Mouse (Mus musculus) heart, embryonic 14.5 days (tissue): ENCODE measurements around the gene Rbm8a. TPM values are rescaled to one million over a fixed set of nuclear protein-coding genes. Genes with fewer than 3 reads are reported as not detected.
A peak's percentile ranks its signal among the peaks of the same experiment; 100 is the strongest.

Experiments
- ATAC-seq: fragments of 200-750 bp; cut with Nextera tagmentation; 2 replicates; pipeline ENCODE4 v1.8.0; 2017; ENCODE audit warnings: low read depth, moderate TSS enrichment; ENCODE audit not compliant: insufficient number of reproducible peaks, insufficient read depth, low FRiP score
- H3K27ac ChIP-seq, 2 experiments: fragments of 200-500 bp in 1 of 2; fragments of 300-500 bp in 1 of 2; sonication (generic) in 1 of 2; replicated peaks in 1 of 2; 2 replicates each; pipeline ENCODE4 v1.5.1; 2012 to 2014; ENCODE audit warnings: low read depth in 2 of 2, low read length in 2 of 2, control low read depth in 1 of 2, mild to moderate bottlenecking in 1 of 2, mixed read lengths in 1 of 2; ENCODE audit not compliant: control insufficient read depth in 1 of 2, insufficient read depth in 1 of 2
- H3K27me3 ChIP-seq: fragments of 300-500 bp; sonication (generic); 2 replicates; pipeline ENCODE4 v1.6.1; 2014; ENCODE audit warnings: mild to moderate bottlenecking, low read length, control low read depth; ENCODE audit not compliant: control insufficient read depth, insufficient read depth
- H3K36me3 ChIP-seq: fragments of 300-500 bp; sonication (generic); 2 replicates; pipeline ENCODE4 v1.6.1; 2014; ENCODE audit warnings: mild to moderate bottlenecking, control low read depth, low read length, mixed read lengths; ENCODE audit not compliant: control insufficient read depth, insufficient read depth
- H3K4me1 ChIP-seq, 2 experiments: fragments of 200-500 bp in 1 of 2; fragments of 300-500 bp in 1 of 2; sonication (generic) in 1 of 2; 2 replicates each; pipeline ENCODE4 v1.6.1; 2012 to 2014; ENCODE audit warnings: low read length in 2 of 2, control low read depth in 1 of 2, mixed read lengths in 1 of 2; ENCODE audit not compliant: control insufficient read depth in 2 of 2, insufficient read depth in 2 of 2
- H3K4me2 ChIP-seq: fragments of 300-500 bp; sonication (generic); 2 replicates; pipeline ENCODE4 v1.6.1; 2014; ENCODE audit warnings: mild to moderate bottlenecking, low read length
- H3K4me3 ChIP-seq, 2 experiments: fragments of 200-500 bp in 1 of 2; fragments of 300-500 bp in 1 of 2; sonication (generic) in 1 of 2; 2 replicates each; pipeline ENCODE4 v1.5.1; 2012 to 2014; ENCODE audit warnings: low read length in 2 of 2, mild to moderate bottlenecking in 2 of 2, control low read depth in 1 of 2, low read depth in 1 of 2, moderate library complexity in 1 of 2; ENCODE audit not compliant: control insufficient read depth in 1 of 2, insufficient read depth in 1 of 2
- H3K9ac ChIP-seq: fragments of 300-500 bp; sonication (generic); 2 replicates; pipeline ENCODE4 v1.6.1; 2014; ENCODE audit warnings: mild to moderate bottlenecking, low read length
- H3K9me3 ChIP-seq: fragments of 300-500 bp; sonication (generic); 2 replicates; pipeline ENCODE4 v1.6.1; 2016; ENCODE audit warnings: low read length, control low read depth; ENCODE audit not compliant: control insufficient read depth
- WGBS: fragments of 180-500 bp; shearing (Covaris S2); extraction: QIAGEN DNeasy Blood & Tissue Kit; methylation state at CpG from one replicate; pipeline ENCODE4 v1.1.7; 2014; 5-methylcytosine and 5-hydroxymethylcytosine counted together
- polyA plus RNA-seq: library from polyadenylated mRNA; unstranded; fragments of >200 nt; fragmentation: Nextera tagmentation; extraction: Ambion mirVana; gene quantifications from 2 replicates; pipeline ENCODE4 v1.2.1, GENCODE M21; 2014

The Rbm8a gene
- polyA plus RNA-seq: 90.0 and 91.7 TPM in 2 replicates

DNA sequence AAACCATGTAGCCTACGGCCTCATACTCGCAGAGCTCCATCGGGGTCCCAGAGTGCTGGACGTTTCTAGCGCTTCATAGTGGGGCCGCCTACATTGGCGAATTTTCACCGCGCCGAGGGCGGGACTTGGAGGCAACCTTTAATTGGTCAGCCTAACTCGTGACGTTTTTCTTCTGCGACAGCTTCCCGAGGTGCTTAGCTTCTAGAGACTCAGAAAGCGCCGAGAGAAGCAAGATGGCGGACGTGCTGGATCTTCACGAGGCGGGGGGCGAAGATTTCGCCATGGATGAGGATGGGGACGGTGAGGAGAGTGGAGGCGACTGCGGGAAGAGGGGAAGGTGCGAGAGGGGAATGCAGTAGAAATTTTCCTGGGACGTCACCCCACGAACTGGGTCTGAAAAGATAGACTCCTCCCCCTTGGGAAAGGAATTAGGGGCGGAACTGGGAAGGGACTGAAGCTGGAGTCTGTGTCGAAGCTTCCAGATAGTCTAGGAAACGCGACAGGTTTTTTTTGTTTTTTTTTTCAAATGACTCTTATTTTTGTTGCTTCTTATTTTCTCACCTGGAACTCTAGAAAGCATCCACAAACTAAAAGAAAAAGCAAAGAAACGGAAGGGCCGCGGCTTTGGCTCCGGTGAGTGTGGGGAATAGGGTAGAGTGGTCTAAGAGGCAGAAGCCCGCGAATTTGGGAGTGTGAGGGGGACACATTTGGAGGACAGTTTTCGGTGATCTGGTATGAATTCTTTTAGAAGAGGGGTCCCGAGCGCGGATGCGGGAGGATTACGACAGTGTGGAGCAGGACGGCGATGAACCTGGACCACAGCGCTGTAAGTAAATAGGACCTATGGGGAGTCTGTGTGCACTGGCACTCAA is at the start of gene Rbm8a:
Gene Rbm8a, plus strand, starts transcription at position 205 of the 872 bp plus-strand sequence.
- Histone ChIP-seq H3K9ac (peak within 1 kb of the TSS; percentile 83), H3K4me2 (peak within 1 kb of the TSS; percentile 88), H3K9me3 (no peaks in the 10 kb centered on the region), H3K4me1 (peaks cover 2 to 18% of the 10 kb centered on the region in 2 experiments; a peak in 3 of 4 replicates), H3K36me3 (peaks cover 48% of the 10 kb centered on the region), H3K27me3 (no peaks in the 10 kb centered on the region), H3K27ac (peak within 1 kb of the TSS; percentile 78 to 85; a peak in 3 of 4 replicates), H3K4me3 (peak within 1 kb of the TSS; percentile 65 to 98)
- 1% methylated on average over 48 of the region's 48 CpGs for WGBS
- ATAC-seq: peak; percentile 90

DNA sequence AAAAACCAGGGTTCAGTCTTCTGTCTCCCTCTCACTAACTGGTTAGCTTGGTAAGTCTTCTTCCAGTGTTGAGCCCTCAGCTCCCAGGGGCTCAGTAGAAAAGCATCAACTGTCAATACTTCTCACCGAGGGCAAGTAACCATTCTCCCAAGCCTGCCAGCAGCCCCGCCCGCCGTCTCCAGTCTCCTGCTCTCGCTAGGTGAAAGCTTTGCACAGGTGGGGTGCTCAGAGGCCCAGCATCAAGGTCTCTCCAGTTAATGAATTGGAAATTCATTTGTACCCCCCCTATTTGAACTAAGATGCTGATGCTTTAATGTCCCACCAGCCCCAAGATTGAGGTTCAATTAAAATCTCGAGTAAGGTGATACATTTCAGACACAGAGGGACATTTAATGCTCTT is 48.6 kb upstream of the Rbm8a start:
- Histone ChIP-seq H3K27ac (no peak overlapping the region), H3K36me3 (no peaks in the 10 kb centered on the region), H3K4me2 (no peak overlapping the region), H3K4me1 (peaks cover 21 to 35% of the 10 kb centered on the region in 2 experiments), H3K9ac (no peak overlapping the region; the same call in 1 of the 2 replicates), H3K9me3 (no peaks in the 10 kb centered on the region), H3K4me3 (no peak overlapping the region), H3K27me3 (no peaks in the 10 kb centered on the region)
- no peak for ATAC-seq
- WGBS: 56% methylated on average over 6 of the region's 6 CpGs

DNA sequence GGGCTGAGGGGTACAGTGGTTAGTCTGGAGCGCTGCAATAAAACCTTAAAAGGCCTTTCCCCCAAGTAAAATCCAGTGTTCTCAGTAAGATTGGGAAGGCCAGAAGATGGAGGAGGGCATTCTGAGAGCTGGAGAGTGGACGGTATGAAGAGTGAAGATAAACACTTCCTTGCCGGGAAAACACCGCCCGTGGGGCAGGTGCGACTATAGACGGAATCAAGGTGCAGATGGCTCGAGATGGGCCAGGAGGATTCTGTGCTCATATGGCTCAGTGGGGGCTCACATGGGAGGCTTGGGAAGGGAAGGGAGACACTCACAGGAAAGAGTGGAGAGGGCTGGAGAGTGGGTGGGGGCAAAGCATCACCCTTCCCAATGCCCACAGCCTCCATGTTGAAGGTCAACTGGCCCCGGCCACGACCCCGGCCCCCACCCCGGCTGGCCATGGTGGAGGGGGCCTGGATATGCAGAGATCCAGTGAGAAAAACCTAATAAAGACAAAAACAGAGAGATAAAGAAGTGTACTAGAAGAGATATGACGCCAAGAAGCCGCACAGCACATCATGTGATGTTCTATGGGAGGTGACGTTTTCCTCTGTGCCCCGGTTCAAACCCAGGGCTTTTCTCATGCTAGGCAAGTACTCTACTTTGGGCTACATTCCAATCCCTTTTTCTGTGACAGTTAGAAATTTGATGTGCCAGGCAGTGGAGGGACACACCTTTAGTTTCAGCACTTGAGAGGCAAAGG is 47.8 kb upstream of the Rbm8a start:
- no peaks in the 10 kb centered on the region for H3K27me3 ChIP-seq
- no peak overlapping the region for H3K4me3 ChIP-seq
- no peak for ATAC-seq
- peaks cover 15 to 31% of the 10 kb centered on the region in 2 experiments for H3K4me1 ChIP-seq
- no peak overlapping the region for H3K4me2 ChIP-seq
- no peak overlapping the region for H3K27ac ChIP-seq
- H3K36me3 ChIP-seq: no peaks in the 10 kb centered on the region
- no peaks in the 10 kb centered on the region for H3K9me3 ChIP-seq
- no peak overlapping the region; the same call in 1 of the 2 replicates for H3K9ac ChIP-seq
- 77% methylated on average over 16 of the region's 16 CpGs for WGBS

DNA sequence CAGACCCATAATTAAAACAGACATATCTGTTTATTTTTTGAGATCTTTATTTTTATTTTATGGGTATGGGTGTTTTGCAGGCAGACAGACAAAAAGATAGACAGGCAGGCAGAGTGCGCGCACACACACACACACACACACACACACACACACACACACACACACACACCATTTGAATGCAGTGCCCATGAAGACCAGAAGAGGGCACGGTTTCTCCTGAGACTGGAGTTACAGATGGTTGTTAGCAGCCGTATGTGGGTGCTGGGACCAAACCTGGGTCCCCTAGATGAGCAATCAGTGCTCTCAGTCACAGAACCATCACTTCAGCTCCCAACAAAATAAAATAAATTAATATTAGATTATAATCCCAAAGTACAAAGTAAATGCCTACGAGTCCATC is 46.3 kb upstream of the Rbm8a start:
- Histone ChIP-seq H3K9me3 (no peaks in the 10 kb centered on the region), H3K4me2 (no peak overlapping the region), H3K36me3 (no peaks in the 10 kb centered on the region), H3K4me1 (peaks cover 7 to 22% of the 10 kb centered on the region in 2 experiments), H3K4me3 (no peak overlapping the region), H3K27me3 (no peaks in the 10 kb centered on the region), H3K27ac (no peak overlapping the region), H3K9ac (no peak overlapping the region)
- no peak for ATAC-seq
- WGBS: 87% methylated on average over 5 of the region's 5 CpGs

DNA sequence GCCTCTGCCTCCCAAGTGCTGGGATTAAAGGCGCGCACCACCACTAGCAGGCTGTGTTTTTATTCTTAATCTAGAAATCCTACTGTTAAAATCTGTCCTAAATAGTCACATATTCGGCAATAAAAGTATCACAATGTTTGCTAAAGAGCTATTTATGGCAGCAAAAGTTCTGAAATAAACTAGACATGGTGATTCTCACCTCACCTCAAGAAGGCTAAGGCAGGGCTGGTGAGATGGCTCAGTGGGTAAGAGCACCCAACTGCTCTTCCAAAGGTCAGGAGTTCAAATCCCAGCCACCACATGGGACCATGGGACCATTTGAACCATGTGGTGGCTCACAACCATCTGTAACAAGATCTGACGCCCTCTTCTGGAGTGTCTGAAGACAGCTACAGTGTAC is 39.1 kb upstream of the Rbm8a start:
- 82% methylated on average over 4 of the region's 4 CpGs for WGBS

DNA sequence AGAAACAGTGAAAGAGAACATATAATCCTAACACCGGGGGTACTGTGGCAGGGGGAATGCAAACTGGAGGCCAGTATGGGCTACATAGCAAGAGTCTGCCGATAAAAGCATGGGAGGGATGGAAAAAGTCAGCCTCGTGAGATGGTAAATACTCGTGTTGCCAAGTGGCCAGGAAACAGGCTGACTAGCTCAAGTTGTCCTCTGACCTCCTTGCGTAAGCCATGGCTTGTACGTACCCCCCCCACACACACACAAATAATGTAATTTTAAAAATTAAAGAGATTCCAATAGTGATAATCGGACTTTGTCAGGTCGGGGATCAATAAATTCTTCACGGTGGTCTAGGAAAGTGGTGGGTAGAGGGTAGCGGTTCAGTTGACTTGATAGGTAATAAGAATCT is 36.4 kb upstream of the Rbm8a start:
- H3K9ac ChIP-seq: peak overlapping the region; percentile 82
- under 1% methylated on average over 10 of the region's 10 CpGs for WGBS
- H3K36me3 ChIP-seq: no peaks in the 10 kb centered on the region
- H3K4me1 ChIP-seq: peaks cover 8 to 32% of the 10 kb centered on the region in 2 experiments; a peak in 3 of 4 replicates
- no peaks in the 10 kb centered on the region for H3K9me3 ChIP-seq
- H3K27ac ChIP-seq: peak overlapping the region; percentile 87 to 88
- peak overlapping the region; percentile 85 for H3K4me2 ChIP-seq
- H3K27me3 ChIP-seq: no peaks in the 10 kb centered on the region
- H3K4me3 ChIP-seq: peak overlapping the region; percentile 68 to 85
- no peak for ATAC-seq

More for the DNA sequence above, 39.1 kb upstream of the Rbm8a start:
- Histone ChIP-seq H3K9ac (no peak overlapping the region), H3K36me3 (no peaks in the 10 kb centered on the region), H3K9me3 (no peaks in the 10 kb centered on the region), H3K4me2 (no peak overlapping the region), H3K27ac (no peak overlapping the region), H3K27me3 (no peaks in the 10 kb centered on the region), H3K4me1 (peaks cover 3 to 15% of the 10 kb centered on the region in 2 experiments; a peak in 3 of 4 replicates), H3K4me3 (no peak overlapping the region)
- ATAC-seq: no peak

DNA sequence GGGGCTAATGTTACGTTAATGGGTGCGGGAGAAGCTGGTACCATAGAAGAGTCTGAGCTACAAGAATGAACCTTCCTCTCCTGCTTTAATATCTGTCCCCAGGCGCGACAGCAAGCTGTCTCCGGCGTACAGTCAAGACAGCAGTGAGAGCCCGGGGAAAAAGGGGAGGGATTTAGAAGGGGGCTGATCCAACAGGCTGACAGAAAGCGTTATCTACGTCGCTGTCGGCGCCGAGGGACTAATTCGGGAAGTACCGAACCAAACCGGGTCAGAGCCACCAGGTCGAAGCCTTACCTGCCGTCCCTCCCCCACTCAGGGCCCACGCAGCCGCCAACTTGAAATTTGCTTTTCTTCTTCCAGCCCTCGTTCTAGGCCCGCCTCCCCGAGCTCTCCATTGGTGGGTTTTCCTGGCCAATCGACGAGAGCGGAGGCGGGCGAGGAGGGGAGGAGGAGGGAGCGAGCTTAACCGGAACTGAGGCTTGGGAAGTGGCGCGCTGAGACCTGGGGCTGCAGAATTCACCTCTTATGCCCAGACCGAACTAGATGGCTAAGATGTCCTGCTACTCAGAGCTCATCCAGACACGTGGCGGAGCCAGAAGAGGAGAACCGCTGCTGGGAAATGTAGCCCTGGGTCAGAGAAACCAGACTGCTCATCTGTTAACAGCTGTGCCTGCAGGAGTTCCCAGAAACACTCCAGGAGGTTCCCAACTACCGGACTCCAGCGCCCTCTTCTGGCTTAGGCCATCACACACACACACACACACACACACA is 35.8 kb upstream of the Rbm8a start, which contains the start of gene Polr3gl:
Gene Polr3gl, minus strand, starts transcription at position 392 of the 771 bp plus-strand sequence.
- under 1% methylated on average over 36 of the region's 38 CpGs for WGBS
- Histone ChIP-seq H3K9me3 (no peaks in the 10 kb centered on the region), H3K4me2 (peak within 1 kb of the TSS; percentile 85), H3K4me1 (peaks cover 8 to 37% of the 10 kb centered on the region in 2 experiments; a peak in 3 of 4 replicates), H3K9ac (peak within 1 kb of the TSS; percentile 82), H3K4me3 (peak within 1 kb of the TSS; percentile 68 to 85), H3K36me3 (no peaks in the 10 kb centered on the region), H3K27me3 (no peaks in the 10 kb centered on the region), H3K27ac (peak within 1 kb of the TSS; percentile 87 to 88)
- peak; percentile 85 for ATAC-seq
